Comparison of ENCODE assay signal across 20 mouse cellular contexts in genomic region chr6:125729471-125729870, GRCm38 (mm10). TPM values are rescaled to one million over a fixed set of nuclear protein-coding genes. Genes with fewer than 3 reads are reported as not detected.
DNase-seq lines count a peak whose midpoint lies in the region.
"Had no signal": no experiment of that assay in that cellular context is flagged by ENCODE, and none has a peak within 500 bp of the region (broad histone marks: within the 10 kb centered on the region; RNA-seq: fewer than 3 reads in every experiment).

No protein-coding gene starts in this region.

- H3K27me3 ChIP-seq in hindbrain, embryonic 10.5 days (ENCODE audit: insufficient read depth, poor library complexity, severe bottlenecking), result no peaks in the 10 kb centered on the region
- H3K27me3 ChIP-seq: embryonic facial prominence, embryonic 12.5 days; forebrain, embryonic 13.5 days; forebrain, embryonic 15.5 days had no signal

- H3K36me3 ChIP-seq in hindbrain, embryonic 10.5 days, result no peaks in the 10 kb centered on the region
- H3K36me3 ChIP-seq: embryonic facial prominence, embryonic 10.5 days; embryonic facial prominence, embryonic 12.5 days; forebrain, embryonic 15.5 days; G1E had no signal

- 77% methylated on average over 6 of the region's 6 CpGs for WGBS in hindbrain, embryonic 10.5 days

- no peaks in the 10 kb centered on the region for H3K9me3 ChIP-seq in hindbrain, embryonic 10.5 days
- H3K9me3 ChIP-seq: embryonic facial prominence, embryonic 12.5 days; forebrain, embryonic 13.5 days; forebrain, embryonic 15.5 days had no signal

- intact Hi-C loops in heart, postnatal 25 days (cut with DNase I), result no loop called here
- intact Hi-C loops in left cerebral cortex, postnatal 4 days (cut with DNase I), result no loop called here

- no peak overlapping the region for H3K4me3 ChIP-seq in hindbrain, embryonic 10.5 days
- H3K4me3 ChIP-seq: embryonic facial prominence, embryonic 10.5 days; embryonic facial prominence, embryonic 12.5 days; forebrain, embryonic 13.5 days; forebrain, embryonic 15.5 days had no signal

- no peak overlapping the region for H3K27ac ChIP-seq in hindbrain, embryonic 10.5 days
- H3K27ac ChIP-seq: embryonic facial prominence, embryonic 10.5 days; embryonic facial prominence, embryonic 12.5 days; forebrain, embryonic 13.5 days; forebrain, embryonic 15.5 days had no signal

- DNase-seq in adrenal gland, adult (ENCODE audit: inconsistent age in 2 of 2, low spot score in 1 of 2), result peak; percentile 48 to 80
- DNase-seq in adrenal gland, postnatal 4 days (ENCODE audit: low spot score in 2 of 2), result no peak
- peak; percentile 65 for DNase-seq in heart, adult 11 months
- no peak for DNase-seq in heart, postnatal 25 days (ENCODE audit: low spot score)
- peak; percentile 30 for DNase-seq in adrenal gland, postnatal 25 days
- DNase-seq in left cerebral cortex, postnatal 4 days, result no peak
- no peak for DNase-seq in hindbrain, embryonic 10.5 days (ENCODE audit: low spot score)
- DNase-seq: B cell, adult 2 months; cerebellum, adult 11-12 months; cerebellum, adult 2 months; cerebellum, adult 9-10 months; forebrain, postnatal 0 days had no signal

- H3K4me1 ChIP-seq in hindbrain, embryonic 10.5 days (replicated peaks), result 0 out of 2 replicates have a peak, but pooled peaks cover 7% of the 10 kb centered on the region
- H3K4me1 ChIP-seq: forebrain, embryonic 13.5 days; forebrain, embryonic 15.5 days had no signal

RNA-seq across cellular contexts. Expression of gene Ano2, which starts 39.3 kb away (rescaled TPM):
- total RNA-seq in adrenal gland, postnatal 4 days (2021), result under 1 TPM in 1 of 2 experiments, not detected in 1; 0.81 TPM
- not detected for total RNA-seq in heart, postnatal 25 days (2021)
- total RNA-seq in adrenal gland, postnatal 25 days (2021), result not detected in 2 replicates
- total RNA-seq in left cerebral cortex, postnatal 4 days (2021), result under 1 TPM; 0.83 to 0.86 TPM
- polyA plus RNA-seq in hindbrain, embryonic 10.5 days (2016; fragmentation: Nextera tagmentation; extraction: Ambion mirVana), result 0.16 and 0.22 TPM in 2 replicates
- total RNA-seq: CH12.LX had no signal
- polyA plus RNA-seq: activated CD4-positive, CD25-positive, alpha-beta regulatory T cell, adult 4 months; CD4-positive, CD25-positive, alpha-beta regulatory T cell, adult 4 months; forebrain, embryonic 13.5 days; G1E had no signal

Comparison
In these comparisons a context has a peak if more than half of its experiments do, and no peak if none do; other contexts are left out.
1. DNase-seq: peak in adrenal gland, adult (2 of 2), heart, adult 11 months (single experiment) and adrenal gland, postnatal 25 days (single experiment); none in adrenal gland, postnatal 4 days (0 of 2), heart, postnatal 25 days (single experiment), left cerebral cortex, postnatal 4 days (single experiment) and hindbrain, embryonic 10.5 days (single experiment).